Mouse (Mus musculus): Measurements from ENCODE around the gene Arl6ip4. TPM values are rescaled to one million over a fixed set of nuclear protein-coding genes. Genes with fewer than 3 reads are reported as not detected.

The Arl6ip4 gene
- polyA plus RNA-seq, 1 experiment from 2014 or later, result 72.1 TPM

DNA sequence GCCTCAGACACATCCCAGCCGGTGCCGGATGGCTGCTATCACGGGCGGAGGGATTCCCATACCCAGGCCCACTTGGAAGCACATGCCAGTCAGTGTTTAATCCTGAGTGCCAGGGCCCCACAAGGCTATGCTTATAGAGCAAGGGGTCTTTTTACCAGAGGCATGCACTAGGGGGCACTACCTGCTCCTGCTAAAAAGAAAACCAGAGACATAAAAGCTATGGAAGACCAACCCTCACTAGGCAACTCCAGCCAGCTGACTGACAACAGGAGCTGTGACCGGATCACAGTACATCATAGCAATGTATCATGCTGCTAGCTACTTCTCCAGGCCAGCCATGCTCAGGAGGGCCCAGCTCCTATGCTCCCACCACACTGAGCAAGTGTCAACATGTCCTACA is 46.7 kb downstream of the Arl6ip4 start:
- Histone ChIP-seq H3K4me1 (replicated peaks; ENCODE audit: control insufficient read depth, insufficient read depth, low read length) (peaks cover 48% of the 10 kb centered on the region), H3K9me3 (ENCODE audit: control insufficient read depth, low read length) (no peaks in the 10 kb centered on the region), H3K4me2 (replicated peaks) (no peak overlapping the region), H3K27ac (peak overlapping the region; percentile 3; the same call in 1 of the 2 replicates), H3K27me3 (ENCODE audit: control insufficient read depth, insufficient read depth, low read length) (no peaks in the 10 kb centered on the region), H3K36me3 (replicated peaks; ENCODE audit: control insufficient read depth, insufficient read depth) (no peaks in the 10 kb centered on the region), H3K9ac (no peak overlapping the region), H3K4me3 (replicated peaks; ENCODE audit: low read length) (no peak overlapping the region)
- ATAC-seq (ENCODE audit: low FRiP score) (peak; percentile 29; the same call in 1 of the 2 replicates), DNase-seq (ENCODE audit: low spot score) (peak; percentile 78)
- WGBS, result 39% methylated on average over 5 of the region's 5 CpGs

DNA sequence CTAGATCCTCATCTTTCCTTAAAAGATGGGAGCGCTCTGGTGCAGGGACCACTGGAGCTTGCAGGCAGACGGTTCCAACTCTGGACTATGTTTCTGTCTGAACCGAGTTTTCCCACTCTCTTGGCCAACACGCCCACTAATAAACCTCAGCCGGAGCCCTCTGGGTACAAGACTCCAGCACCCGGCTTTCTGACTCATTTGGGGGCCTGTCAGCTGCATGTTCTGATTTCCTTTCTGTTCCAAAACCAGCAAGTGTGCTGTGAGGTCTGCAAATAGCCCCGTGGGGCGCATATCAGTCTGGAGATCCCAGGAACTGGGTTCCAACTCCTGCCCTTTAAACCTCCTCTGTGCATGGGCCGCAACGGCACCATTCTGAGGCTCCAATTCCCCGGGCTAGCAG is 47.6 kb downstream of the Arl6ip4 start:
- no peaks in the 10 kb centered on the region for H3K9me3 ChIP-seq (ENCODE audit: control insufficient read depth, low read length)
- no peak overlapping the region for H3K9ac ChIP-seq
- no peak overlapping the region for H3K4me3 ChIP-seq (replicated peaks; ENCODE audit: low read length)
- no peaks in the 10 kb centered on the region for H3K36me3 ChIP-seq (replicated peaks; ENCODE audit: control insufficient read depth, insufficient read depth)
- H3K27me3 ChIP-seq (ENCODE audit: control insufficient read depth, insufficient read depth, low read length), result no peaks in the 10 kb centered on the region
- WGBS, result 73% methylated on average over 11 of the region's 11 CpGs
- H3K4me1 ChIP-seq (replicated peaks; ENCODE audit: control insufficient read depth, insufficient read depth, low read length), result peaks cover 50% of the 10 kb centered on the region
- ATAC-seq (ENCODE audit: low FRiP score), result no peak
- no peak for DNase-seq (ENCODE audit: low spot score)
- H3K4me2 ChIP-seq (replicated peaks), result no peak overlapping the region
- peak overlapping the region; percentile 43; the same call in 1 of the 2 replicates for H3K27ac ChIP-seq

DNA sequence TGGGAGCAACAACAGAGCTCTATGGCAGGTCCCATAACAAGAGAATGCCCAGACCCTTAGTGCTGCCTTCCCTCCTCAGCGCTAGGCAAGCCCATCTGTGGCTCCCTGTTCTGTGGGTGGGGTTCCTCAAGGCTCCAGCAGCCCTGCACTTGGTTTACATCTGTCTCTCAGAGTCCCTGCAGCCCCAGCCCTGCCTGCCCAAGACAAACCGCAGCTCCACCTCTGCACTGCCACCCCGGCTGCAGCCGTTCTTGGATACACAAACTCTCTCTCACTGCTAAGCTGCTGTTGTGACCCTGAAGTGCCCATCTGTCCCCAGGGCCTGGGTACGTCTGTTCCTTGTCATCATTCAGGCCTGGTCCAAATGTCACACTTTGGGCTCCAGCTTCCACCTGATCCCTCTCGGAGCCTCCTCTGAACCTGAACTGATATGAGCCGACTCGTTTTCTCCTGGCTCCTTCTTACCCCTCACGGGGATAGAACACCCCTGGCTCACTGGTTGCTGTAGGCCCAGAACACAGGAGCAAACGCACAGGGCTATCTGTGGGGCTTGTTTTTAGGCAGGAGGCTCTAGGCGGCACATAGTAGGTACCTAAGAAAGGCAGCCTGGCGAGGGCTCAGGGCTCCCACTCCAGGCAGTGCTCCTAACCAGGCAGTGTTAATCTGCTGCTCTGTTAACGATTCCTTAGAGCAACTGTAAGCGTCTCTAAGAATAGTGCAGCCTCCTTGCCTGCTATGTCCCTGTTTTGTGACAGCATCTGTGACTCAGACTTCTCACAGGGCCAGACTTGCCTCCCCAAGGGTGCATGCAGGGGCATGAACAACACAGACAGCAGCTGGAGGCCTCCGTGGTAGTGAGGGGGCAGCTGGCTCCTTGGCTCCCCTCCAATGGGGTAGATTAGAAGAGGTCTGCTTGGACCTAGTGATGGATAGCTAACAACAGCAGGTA is 50.0 kb downstream of the Arl6ip4 start:
- Histone ChIP-seq H3K4me3 (replicated peaks; ENCODE audit: low read length) (no peak overlapping the region), H3K9ac (peak overlapping the region; percentile 24; the same call in 1 of the 2 replicates), H3K4me2 (replicated peaks) (no peak overlapping the region), H3K4me1 (replicated peaks; ENCODE audit: control insufficient read depth, insufficient read depth, low read length) (peaks cover 50% of the 10 kb centered on the region), H3K27ac (peak overlapping the region; percentile 68), H3K36me3 (replicated peaks; ENCODE audit: control insufficient read depth, insufficient read depth) (no peaks in the 10 kb centered on the region), H3K9me3 (ENCODE audit: control insufficient read depth, low read length) (no peaks in the 10 kb centered on the region), H3K27me3 (ENCODE audit: control insufficient read depth, insufficient read depth, low read length) (no peaks in the 10 kb centered on the region)
- DNase-seq (ENCODE audit: low spot score), result peak; percentile 42
- ATAC-seq (ENCODE audit: low FRiP score), result peak; percentile 14; the same call in 1 of the 2 replicates
- 34% methylated on average over 15 of the region's 15 CpGs for WGBS

DNA sequence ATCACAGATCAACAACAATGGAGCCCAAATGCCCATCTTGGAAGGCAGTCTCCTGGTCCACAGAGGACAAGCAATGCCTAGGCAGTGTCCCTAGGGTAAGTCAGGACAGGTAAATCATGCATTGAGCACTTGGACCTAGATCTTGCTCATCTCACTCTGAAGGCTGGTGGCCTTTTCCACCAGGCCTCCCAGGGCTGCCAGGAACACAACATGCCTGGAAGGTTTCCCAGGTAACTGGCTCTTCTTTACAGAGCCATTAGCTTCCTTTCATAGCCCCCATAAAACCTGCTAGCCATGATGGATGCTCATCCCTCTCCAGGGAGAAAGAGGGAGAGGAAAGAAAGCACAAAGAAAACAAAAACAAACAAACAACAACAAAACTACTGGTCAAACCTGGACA is 50.9 kb downstream of the Arl6ip4 start:
- DNase-seq (ENCODE audit: low spot score) (no peak), ATAC-seq (ENCODE audit: low FRiP score) (no peak)
- no peak overlapping the region for H3K9ac ChIP-seq
- no peaks in the 10 kb centered on the region for H3K27me3 ChIP-seq (ENCODE audit: control insufficient read depth, insufficient read depth, low read length)
- peaks cover 51% of the 10 kb centered on the region for H3K4me1 ChIP-seq (replicated peaks; ENCODE audit: control insufficient read depth, insufficient read depth, low read length)
- H3K36me3 ChIP-seq (replicated peaks; ENCODE audit: control insufficient read depth, insufficient read depth), result no peaks in the 10 kb centered on the region
- H3K4me3 ChIP-seq (replicated peaks; ENCODE audit: low read length), result no peak overlapping the region
- H3K9me3 ChIP-seq (ENCODE audit: control insufficient read depth, low read length), result no peaks in the 10 kb centered on the region
- peak overlapping the region; percentile 68 for H3K27ac ChIP-seq
- H3K4me2 ChIP-seq (replicated peaks), result no peak overlapping the region

DNA sequence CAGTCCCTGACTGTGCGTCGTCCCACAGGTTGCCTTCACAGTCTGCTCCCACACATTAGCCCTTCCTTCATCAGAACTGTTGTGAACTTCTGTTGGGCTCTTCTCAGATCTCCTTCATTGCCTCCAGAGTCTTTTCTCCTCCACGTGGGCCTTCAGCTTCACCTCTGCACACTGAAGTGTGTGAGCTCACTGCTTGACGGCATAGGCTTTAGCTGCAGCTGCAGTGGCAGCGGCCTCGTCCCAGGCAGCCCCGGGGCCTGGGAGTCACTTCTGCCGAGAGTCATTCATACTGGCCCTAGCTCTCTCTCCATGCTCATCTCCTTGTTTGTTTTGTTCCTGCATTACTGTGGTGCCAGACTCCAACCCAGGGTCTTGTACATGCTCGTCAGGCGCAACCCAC is 51.7 kb downstream of the Arl6ip4 start:
- no peaks in the 10 kb centered on the region for H3K9me3 ChIP-seq (ENCODE audit: control insufficient read depth, low read length)
- no peak overlapping the region for H3K9ac ChIP-seq
- ATAC-seq (ENCODE audit: low FRiP score) (no peak), DNase-seq (ENCODE audit: low spot score) (no peak)
- no peaks in the 10 kb centered on the region for H3K36me3 ChIP-seq (replicated peaks; ENCODE audit: control insufficient read depth, insufficient read depth)
- H3K27ac ChIP-seq, result no peak overlapping the region
- H3K4me3 ChIP-seq (replicated peaks; ENCODE audit: low read length), result no peak overlapping the region
- WGBS, result 53% methylated on average over 10 of the region's 10 CpGs
- H3K4me1 ChIP-seq (replicated peaks; ENCODE audit: control insufficient read depth, insufficient read depth, low read length), result peaks cover 49% of the 10 kb centered on the region
- no peaks in the 10 kb centered on the region for H3K27me3 ChIP-seq (ENCODE audit: control insufficient read depth, insufficient read depth, low read length)
- H3K4me2 ChIP-seq (replicated peaks), result no peak overlapping the region

Other genes with a start within 250 kb of the Arl6ip4 start
- gene Hcar1, start 236.1 kb upstream of the Arl6ip4 start, polyA plus RNA-seq (2014; fragmentation: Nextera tagmentation; extraction: Ambion mirVana), result 0.51 and 0.64 TPM in 2 replicates
- gene Denr, start 208.9 kb upstream of the Arl6ip4 start, polyA plus RNA-seq (2014; fragmentation: Nextera tagmentation; extraction: Ambion mirVana), result 104 and 111 TPM in 2 replicates
- 2.3 and 2.6 TPM in 2 replicates for gene Gm43518, start 188.7 kb upstream of the Arl6ip4 start, polyA plus RNA-seq (2014; fragmentation: Nextera tagmentation; extraction: Ambion mirVana)
- gene Ccdc62, start 185.4 kb upstream of the Arl6ip4 start, polyA plus RNA-seq (2014; fragmentation: Nextera tagmentation; extraction: Ambion mirVana), result 5.2 and 5.5 TPM in 2 replicates
- 22.4 and 27.9 TPM in 2 replicates for gene Hip1r, start 142.5 kb upstream of the Arl6ip4 start, polyA plus RNA-seq (2014; fragmentation: Nextera tagmentation; extraction: Ambion mirVana)
- 59.5 and 61.7 TPM in 2 replicates for gene Vps37b, start 83.8 kb upstream of the Arl6ip4 start, polyA plus RNA-seq (2014; fragmentation: Nextera tagmentation; extraction: Ambion mirVana)
- gene Abcb9, start 20.3 kb upstream of the Arl6ip4 start, polyA plus RNA-seq (2014; fragmentation: Nextera tagmentation; extraction: Ambion mirVana), result 13.2 and 14.5 TPM in 2 replicates
- 21.8 and 26.4 TPM in 2 replicates for gene Ogfod2, start 3.8 kb upstream of the Arl6ip4 start, polyA plus RNA-seq (2014; fragmentation: Nextera tagmentation; extraction: Ambion mirVana)
- 13.5 and 15.1 TPM in 2 replicates for gene Pitpnm2, start 133.7 kb downstream of the Arl6ip4 start, polyA plus RNA-seq (2014; fragmentation: Nextera tagmentation; extraction: Ambion mirVana)
- 10.1 and 12.6 TPM in 2 replicates for gene Mphosph9, start 211.9 kb downstream of the Arl6ip4 start, polyA plus RNA-seq (2014; fragmentation: Nextera tagmentation; extraction: Ambion mirVana)
- 9.4 and 10.2 TPM in 2 replicates for gene 2810006K23Rik, start 212.0 kb downstream of the Arl6ip4 start, polyA plus RNA-seq (2014; fragmentation: Nextera tagmentation; extraction: Ambion mirVana)
- 59.5 and 70.7 TPM in 2 replicates for gene Cdk2ap1, start 247.0 kb downstream of the Arl6ip4 start, polyA plus RNA-seq (2014; fragmentation: Nextera tagmentation; extraction: Ambion mirVana)